Mouse (Mus musculus) heart, embryonic 15.5 days (tissue): ENCODE data around the gene Tcp10b. TPM values are rescaled to one million over a fixed set of nuclear protein-coding genes. Genes with fewer than 3 reads are reported as not detected.
"Not testable (repeated sequence)": the region's sequence is repeated elsewhere in the genome, so short reads cannot be mapped to it uniquely, and the experiment has no call there.

Source experiments
- ATAC-seq: fragments of 200-750 bp; cut with Nextera tagmentation; replicated peaks from 2 replicates; pipeline ENCODE4 v1.8.0; 2017; ENCODE audit warnings: low read depth, moderate TSS enrichment; ENCODE audit not compliant: insufficient number of reproducible peaks, insufficient read depth, low FRiP score
- H3K27ac ChIP-seq: fragments of 300-500 bp; sonication (generic); 2 replicates; pipeline ENCODE4 v1.5.1; 2015; ENCODE audit warnings: mild to moderate bottlenecking, inconsistent platforms
- H3K27me3 ChIP-seq: fragments of 300-500 bp; sonication (generic); 2 replicates; pipeline ENCODE4 v1.6.1; 2015; ENCODE audit warnings: inconsistent platforms
- H3K36me3 ChIP-seq: fragments of 300-500 bp; sonication (generic); 2 replicates; pipeline ENCODE4 v1.6.1; 2015; ENCODE audit warnings: mild to moderate bottlenecking, inconsistent platforms
- H3K4me1 ChIP-seq: fragments of 300-500 bp; sonication (generic); replicated peaks from 2 replicates; pipeline ENCODE4 v1.6.1; 2015; ENCODE audit warnings: inconsistent platforms
- H3K4me2 ChIP-seq: fragments of 300-500 bp; sonication (generic); 2 replicates; pipeline ENCODE4 v1.6.1; 2015; ENCODE audit warnings: inconsistent platforms, mild to moderate bottlenecking, moderate library complexity
- H3K4me3 ChIP-seq: fragments of 300-500 bp; sonication (generic); 2 replicates; pipeline ENCODE4 v1.5.1; 2015; ENCODE audit warnings: mild to moderate bottlenecking, inconsistent platforms
- H3K9ac ChIP-seq: fragments of 300-500 bp; sonication (generic); 2 replicates; pipeline ENCODE4 v1.6.1; 2015; ENCODE audit warnings: mild to moderate bottlenecking, inconsistent platforms
- H3K9me3 ChIP-seq: fragments of 300-500 bp; sonication (generic); replicated peaks from 2 replicates; pipeline ENCODE4 v1.6.1; 2016; ENCODE audit warnings: inconsistent platforms
- WGBS: fragments of 180-500 bp; shearing (Covaris S2); methylation state at CpG from one replicate; pipeline ENCODE4 v1.1.7; 2015; ENCODE audit warnings: mixed read lengths; 5-methylcytosine and 5-hydroxymethylcytosine counted together
- polyA plus RNA-seq: library from polyadenylated mRNA; unstranded; fragments of >200 nt; fragmentation: Nextera tagmentation; extraction: Ambion mirVana; gene quantifications from 2 replicates; pipeline ENCODE4 v1.2.1, GENCODE M21; 2015

The Tcp10b gene
- polyA plus RNA-seq, 1 experiment from 2014 or later = 0.05 TPM

GRCm38 (mm10) chr17:13106563-13106962, 45.7 kb downstream of the Tcp10b start:
- not testable (repeated sequence) for H3K27ac ChIP-seq, H3K4me3 ChIP-seq, H3K4me1 ChIP-seq, H3K27me3 ChIP-seq, H3K9me3 ChIP-seq, ATAC-seq, H3K4me2 ChIP-seq, H3K36me3 ChIP-seq, H3K9ac ChIP-seq
- whole genome bisulfite sequencing = 72% methylated on average over 5 of the region's 5 CpGs

GRCm38 (mm10) chr17:13112504-13113291, 51.8 kb downstream of the Tcp10b start:
- not testable (repeated sequence) for H3K4me2 ChIP-seq, H3K27ac ChIP-seq, H3K27me3 ChIP-seq, H3K9me3 ChIP-seq, H3K4me3 ChIP-seq, H3K4me1 ChIP-seq, H3K36me3 ChIP-seq, ATAC-seq, H3K9ac ChIP-seq
- 64% methylated on average over 3 of the region's 9 CpGs for WGBS

- 94% methylated on average over 2 of the region's 5 CpGs for WGBS
- H3K36me3 ChIP-seq, H3K9ac ChIP-seq, H3K4me2 ChIP-seq, H3K27me3 ChIP-seq, ATAC-seq, H3K4me3 ChIP-seq, H3K27ac ChIP-seq, H3K4me1 ChIP-seq, H3K9me3 ChIP-seq: not testable (repeated sequence)
Measured at GRCm38 (mm10) chr17:13123308-13124038, 62.6 kb downstream of the Tcp10b start.

- not testable (repeated sequence) for H3K27me3 ChIP-seq, H3K4me3 ChIP-seq, H3K9me3 ChIP-seq, H3K36me3 ChIP-seq, H3K27ac ChIP-seq, H3K4me1 ChIP-seq, ATAC-seq, H3K4me2 ChIP-seq, H3K9ac ChIP-seq
- WGBS = 27% methylated on average over 2 of the region's 3 CpGs
Measured at GRCm38 (mm10) chr17:13124241-13124640, 63.3 kb downstream of the Tcp10b start.

GRCm38 (mm10) chr17:13129324-13129723, 68.4 kb downstream of the Tcp10b start:
- H3K27me3 ChIP-seq, H3K27ac ChIP-seq, H3K9me3 ChIP-seq, H3K4me1 ChIP-seq, H3K36me3 ChIP-seq, H3K4me3 ChIP-seq, H3K9ac ChIP-seq, ATAC-seq, H3K4me2 ChIP-seq: not testable (repeated sequence)
- no CpG with 5 or more reads among the region's 3 CpGs for WGBS

- H3K27me3 ChIP-seq, H3K4me3 ChIP-seq, ATAC-seq, H3K4me2 ChIP-seq, H3K4me1 ChIP-seq, H3K9ac ChIP-seq, H3K36me3 ChIP-seq, H3K9me3 ChIP-seq, H3K27ac ChIP-seq: not testable (repeated sequence)
- WGBS = 82% methylated on average over 9 of the region's 11 CpGs
Measured at GRCm38 (mm10) chr17:13129737-13130465, 69.0 kb downstream of the Tcp10b start.

GRCm38 (mm10) chr17:13131710-13132109, 70.8 kb downstream of the Tcp10b start, which contains the start of gene Unc93a:
Unc93a (minus strand) TSS chr17:13131810.
- not testable (repeated sequence) for H3K36me3 ChIP-seq, H3K27me3 ChIP-seq, H3K4me2 ChIP-seq, H3K9ac ChIP-seq, H3K4me1 ChIP-seq, ATAC-seq, H3K9me3 ChIP-seq, H3K4me3 ChIP-seq, H3K27ac ChIP-seq
- 79% methylated on average over 3 of the region's 4 CpGs for WGBS

Other genes starting within 250 kb of the Tcp10b start
- 0.49 and 0.66 TPM in 2 replicates for gene Mas1, start 193.0 kb upstream of the Tcp10b start, polyA plus RNA-seq
- gene Mrgprh, start 185.1 kb upstream of the Tcp10b start, polyA plus RNA-seq = 0.08 TPM in 1 of 2 replicates, not detected in the other
- gene Pnldc1, start 150.9 kb upstream of the Tcp10b start, polyA plus RNA-seq = 0.77 and 1.3 TPM in 2 replicates
- gene Tcp1, start 145.4 kb upstream of the Tcp10b start, polyA plus RNA-seq = 283 and 316 TPM in 2 replicates
- 165 and 199 TPM in 2 replicates for gene Mrpl18, start 144.8 kb upstream of the Tcp10b start, polyA plus RNA-seq
- 0.29 and 0.40 TPM in 2 replicates for gene Acat3, start 120.5 kb upstream of the Tcp10b start, polyA plus RNA-seq
- 26.5 and 46.7 TPM in 2 replicates for gene Acat2, start 100.4 kb upstream of the Tcp10b start, polyA plus RNA-seq
- gene Wtap, start 66.9 kb upstream of the Tcp10b start, polyA plus RNA-seq = 73.4 and 76.1 TPM in 2 replicates
- 376 and 436 TPM in 2 replicates for gene Sod2, start 54.3 kb upstream of the Tcp10b start, polyA plus RNA-seq
- 0.22 TPM in 1 of 2 replicates, not detected in the other for gene Gpr31b, start 8.8 kb upstream of the Tcp10b start, polyA plus RNA-seq
- not detected in 2 replicates for gene Unc93a, start 70.7 kb downstream of the Tcp10b start, polyA plus RNA-seq
- gene Smok2a, start 160.1 kb downstream of the Tcp10b start, polyA plus RNA-seq = not detected in 2 replicates
- not detected in 2 replicates for gene Smok2b, start 169.2 kb downstream of the Tcp10b start, polyA plus RNA-seq